Comparison of ENCODE assay signal across 7 mouse cellular contexts in genomic region chrX:104348146-104348545, GRCm38 (mm10).
DNase-seq lines count a peak whose midpoint lies in the region; ATAC-seq lines count a peak whose summit lies in the region.
"Not testable (repeated sequence)": the region's sequence is repeated elsewhere in the genome, so short reads cannot be mapped to it uniquely, and the experiment has no call there.

No protein-coding gene starts in this region.

- H3K36me3 ChIP-seq in embryonic facial prominence, embryonic 13.5 days = not testable (repeated sequence)

- peak; percentile 71; the same call in 1 of the 2 replicates for ATAC-seq in embryonic facial prominence, embryonic 13.5 days (ENCODE audit: insufficient number of reproducible peaks, insufficient read depth, low FRiP score, low TSS enrichment, low read depth)
- peak; percentile 52 for ATAC-seq in inflammation-experienced regulatory T-cells, adult 6 months
- ATAC-seq in megakaryocyte-erythroid progenitor cell, adult 5-6 weeks (replicated peaks; ENCODE audit: low FRiP score, low TSS enrichment, poor library complexity, severe bottlenecking) = peak; percentile 97

- not testable (repeated sequence) for H3K4me1 ChIP-seq in embryonic facial prominence, embryonic 13.5 days

- DNase-seq in adrenal gland, postnatal 14 days = peak; percentile 15
- peak; percentile 9 for DNase-seq in gastrocnemius, postnatal 25 days
- peak; percentile 5 to 23 for DNase-seq in left cerebral cortex, postnatal 36 days (ENCODE audit: low spot score in 2 of 2)
- DNase-seq in spleen, postnatal 10 days (ENCODE audit: low spot score in 2 of 2) = peak; percentile 28 to 39

- H3K9ac ChIP-seq in embryonic facial prominence, embryonic 13.5 days = not testable (repeated sequence)

- intact Hi-C loops in left cerebral cortex, postnatal 36 days (cut with DNase I) = not testable (repeated sequence)

- WGBS in embryonic facial prominence, embryonic 13.5 days = 88% methylated on average over 31 of the region's 31 CpGs

- not testable (repeated sequence) for H3K4me3 ChIP-seq in embryonic facial prominence, embryonic 13.5 days

- H3K27me3 ChIP-seq in embryonic facial prominence, embryonic 13.5 days = not testable (repeated sequence)

- not testable (repeated sequence) for H3K9me3 ChIP-seq in embryonic facial prominence, embryonic 13.5 days

- not testable (repeated sequence) for H3K4me2 ChIP-seq in embryonic facial prominence, embryonic 13.5 days

- not testable (repeated sequence) for H3K27ac ChIP-seq in embryonic facial prominence, embryonic 13.5 days
